In the genomic region with DNA sequence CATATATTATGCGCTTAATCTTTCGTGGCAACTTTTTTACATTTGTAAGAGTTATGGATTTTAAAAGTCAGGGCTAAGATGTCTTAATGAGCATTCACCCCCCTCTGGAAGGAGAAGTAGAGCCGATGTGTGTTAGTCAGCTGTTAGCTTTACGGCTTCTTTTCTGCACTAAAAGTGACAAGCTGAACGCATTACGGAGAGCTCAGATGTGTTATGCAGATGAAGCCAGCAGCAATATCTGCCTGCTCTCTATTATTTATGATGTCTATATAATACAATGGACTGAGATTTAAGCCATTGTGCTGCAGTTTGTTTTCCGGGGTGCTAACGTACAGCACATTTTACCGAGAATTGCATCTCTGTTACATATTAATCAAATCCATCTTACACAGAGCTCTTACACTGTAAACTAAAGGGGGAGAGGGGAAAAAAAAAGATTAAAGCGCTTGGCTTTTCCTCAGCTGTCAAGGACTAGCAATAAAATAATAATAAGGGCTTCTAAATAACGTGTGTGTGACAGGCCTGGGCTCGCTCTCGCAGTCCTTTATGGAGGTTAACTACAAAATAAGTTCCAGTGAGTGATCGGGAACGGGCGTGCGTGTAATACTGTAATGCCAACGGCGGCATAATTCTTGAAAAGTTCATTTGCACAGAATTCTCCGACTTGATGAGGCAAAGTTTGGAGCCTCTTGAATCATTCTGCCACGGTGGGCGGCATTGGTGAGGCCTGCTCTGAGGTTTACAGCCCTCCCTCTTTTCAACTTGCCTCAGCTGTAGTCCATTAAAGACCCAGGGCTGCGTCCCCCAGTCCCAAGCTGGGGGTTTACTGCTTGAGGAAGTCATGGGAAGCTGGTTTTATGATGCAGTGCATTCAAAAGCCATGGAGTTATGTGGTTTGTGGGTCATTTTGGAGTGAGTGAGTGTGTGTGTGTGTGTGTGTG, we compare ENCODE assay signal across 12 mouse cellular contexts.
A peak's percentile ranks its signal among the peaks of the same experiment; 100 is the strongest.
DNase-seq lines count a peak whose midpoint lies in the region; ATAC-seq and TF ChIP-seq lines count a peak whose summit lies in the region.
"Had no signal": no experiment of that assay in that cellular context is flagged by ENCODE, and none has a peak within 500 bp of the region (broad histone marks: within the 10 kb centered on the region; RNA-seq: fewer than 3 reads in every experiment).

No protein-coding gene starts in this region.

- peak overlapping the region; percentile 32 for H3K4me2 ChIP-seq in kidney, embryonic 15.5 days
- peak overlapping the region; percentile 15; the same call in 1 of the 2 replicates for H3K4me2 ChIP-seq in embryonic facial prominence, embryonic 14.5 days (ENCODE audit: low read depth, low read length)
- peak overlapping the region; percentile 47 for H3K4me2 ChIP-seq in intestine, postnatal 0 days (replicated peaks; ENCODE audit: low read depth)
- peak overlapping the region; percentile 23 for H3K4me2 ChIP-seq in neural tube, embryonic 13.5 days

- peaks cover 16% of the 10 kb centered on the region; the same call in 1 of the 2 replicates for H3K27me3 ChIP-seq in kidney, embryonic 15.5 days
- H3K27me3 ChIP-seq in embryonic facial prominence, embryonic 14.5 days (replicated peaks; ENCODE audit: control insufficient read depth, insufficient read depth, low read length): no peaks in the 10 kb centered on the region
- no peaks in the 10 kb centered on the region for H3K27me3 ChIP-seq in intestine, postnatal 0 days (replicated peaks; ENCODE audit: control insufficient read depth, insufficient read depth, low read length)
- 0 out of 2 replicates have a peak, but pooled peaks cover 9% of the 10 kb centered on the region for H3K27me3 ChIP-seq in neural tube, embryonic 13.5 days
- H3K27me3 ChIP-seq: Patski had no signal

- no peak overlapping the region for H3K4me3 ChIP-seq in kidney, embryonic 15.5 days (replicated peaks)
- no peak overlapping the region for H3K4me3 ChIP-seq in embryonic facial prominence, embryonic 14.5 days (ENCODE audit: low read depth, low read length)
- H3K4me3 ChIP-seq in intestine, postnatal 0 days (ENCODE audit: low read depth, low read length): no peak overlapping the region
- no peak overlapping the region for H3K4me3 ChIP-seq in neural tube, embryonic 13.5 days
- H3K4me3 ChIP-seq: heart, embryonic 10.5 days had no signal

- peak; percentile 31; the same call in 1 of the 2 replicates for ATAC-seq in kidney, embryonic 15.5 days (replicated peaks; ENCODE audit: low FRiP score)
- 0 out of 2 replicates have a peak, but pooled peaks have one; percentile 16 for ATAC-seq in embryonic facial prominence, embryonic 14.5 days (ENCODE audit: low read depth)
- no peak for ATAC-seq in intestine, postnatal 0 days
- ATAC-seq in neural tube, embryonic 13.5 days (ENCODE audit: low read depth): peak; percentile 20
- ATAC-seq: Patski had no signal

- 0 out of 2 replicates have a peak overlapping the region, but pooled peaks have one; percentile 41 for H3K27ac ChIP-seq in kidney, embryonic 15.5 days
- 0 out of 2 replicates have a peak overlapping the region, but pooled peaks have one; percentile 44 for H3K27ac ChIP-seq in embryonic facial prominence, embryonic 14.5 days (replicated peaks; ENCODE audit: low read depth, low read length)
- H3K27ac ChIP-seq in intestine, postnatal 0 days (ENCODE audit: low read depth, low read length): no peak overlapping the region
- H3K27ac ChIP-seq in neural tube, embryonic 13.5 days (replicated peaks): peak overlapping the region; percentile 76
- H3K27ac ChIP-seq: heart, embryonic 10.5 days; liver, embryonic 14.5 days; macrophage had no signal

- no peaks in the 10 kb centered on the region for H3K36me3 ChIP-seq in kidney, embryonic 15.5 days
- no peaks in the 10 kb centered on the region for H3K36me3 ChIP-seq in embryonic facial prominence, embryonic 14.5 days (ENCODE audit: control insufficient read depth, insufficient read depth, low read length)
- H3K36me3 ChIP-seq in intestine, postnatal 0 days (ENCODE audit: control insufficient read depth, insufficient read depth): no peaks in the 10 kb centered on the region
- H3K36me3 ChIP-seq in neural tube, embryonic 13.5 days: no peaks in the 10 kb centered on the region
- H3K36me3 ChIP-seq: heart, embryonic 10.5 days had no signal

- no peak for TF ChIP-seq CTCF in intestine, postnatal 0 days (IDR thresholded peaks at IDR 0.05; ENCODE audit: low read depth)

- H3K9ac ChIP-seq in kidney, embryonic 15.5 days: no peak overlapping the region
- peak overlapping the region; percentile 1; the same call in 1 of the 2 replicates for H3K9ac ChIP-seq in embryonic facial prominence, embryonic 14.5 days (ENCODE audit: low read depth, low read length)
- no peak overlapping the region for H3K9ac ChIP-seq in intestine, postnatal 0 days (ENCODE audit: low read depth, low read length)
- no peak overlapping the region for H3K9ac ChIP-seq in neural tube, embryonic 13.5 days
- H3K9ac ChIP-seq: liver, embryonic 14.5 days had no signal

- H3K9me3 ChIP-seq in kidney, embryonic 15.5 days (replicated peaks): no peaks in the 10 kb centered on the region
- H3K9me3 ChIP-seq in embryonic facial prominence, embryonic 14.5 days (ENCODE audit: control insufficient read depth, low read length): no peaks in the 10 kb centered on the region
- H3K9me3 ChIP-seq in intestine, postnatal 0 days (ENCODE audit: control insufficient read depth): no peaks in the 10 kb centered on the region
- no peaks in the 10 kb centered on the region for H3K9me3 ChIP-seq in neural tube, embryonic 13.5 days
- H3K9me3 ChIP-seq: heart, embryonic 10.5 days had no signal

- WGBS in kidney, embryonic 15.5 days: 20% methylated on average over 23 of the region's 23 CpGs
- WGBS in embryonic facial prominence, embryonic 14.5 days: 42% methylated on average over 23 of the region's 23 CpGs
- WGBS in intestine, postnatal 0 days: 28% methylated on average over 23 of the region's 23 CpGs
- WGBS in neural tube, embryonic 13.5 days: 14% methylated on average over 23 of the region's 23 CpGs

- no peak for DNase-seq in kidney, adult 11 months
- DNase-seq in embryonic facial prominence, embryonic 14.5 days (ENCODE audit: low spot score): peak; percentile 65
- no peak for DNase-seq in thymus, postnatal 14 days
- no peak for DNase-seq in cerebellum, postnatal 10 days
- DNase-seq: adrenal gland, adult 2 months had no signal

- H3K4me1 ChIP-seq in kidney, embryonic 15.5 days: peaks cover 46% of the 10 kb centered on the region
- H3K4me1 ChIP-seq in embryonic facial prominence, embryonic 14.5 days (ENCODE audit: control insufficient read depth, insufficient read depth, low read length): peaks cover 19% of the 10 kb centered on the region
- H3K4me1 ChIP-seq in intestine, postnatal 0 days (replicated peaks; ENCODE audit: control insufficient read depth, insufficient read depth, low read length): no peaks in the 10 kb centered on the region; the same call in 1 of the 2 replicates
- peaks cover 94% of the 10 kb centered on the region for H3K4me1 ChIP-seq in neural tube, embryonic 13.5 days (replicated peaks)
